Mouse (Mus musculus): ENCODE measurements around the gene Nccrp1. TPM values are rescaled to one million over a fixed set of nuclear protein-coding genes. Genes with fewer than 3 reads are reported as not detected.

The Nccrp1 gene
- polyA plus RNA-seq, 1 experiment from 2014 or later, result not detected

DNA sequence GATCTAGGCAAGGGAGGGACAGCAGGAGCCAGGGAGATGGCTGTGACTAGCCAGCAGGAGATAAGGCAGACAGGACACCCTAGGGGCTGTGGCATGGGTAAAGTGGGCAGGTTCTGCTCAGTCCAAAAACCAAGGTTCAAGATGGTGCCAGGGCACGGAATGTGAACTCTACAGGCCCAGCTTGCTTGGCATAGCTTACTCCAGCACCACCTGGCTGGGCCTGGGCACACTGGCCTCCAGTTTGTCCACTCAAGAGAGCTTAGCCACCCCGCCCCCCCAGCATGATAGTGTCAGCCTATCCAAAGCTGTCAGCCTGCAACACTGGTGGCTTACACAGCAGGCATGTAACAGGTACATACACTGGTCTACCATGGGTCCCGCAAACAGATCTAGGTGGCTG is 26.2 kb upstream of the Nccrp1 start:
- 0 out of 2 replicates have a peak, but pooled peaks cover 2% of the 10 kb centered on the region for H3K4me1 ChIP-seq (replicated peaks; ENCODE audit: control insufficient read depth, insufficient read depth, low read length)
- 97% methylated on average over 3 of the region's 3 CpGs for WGBS

DNA sequence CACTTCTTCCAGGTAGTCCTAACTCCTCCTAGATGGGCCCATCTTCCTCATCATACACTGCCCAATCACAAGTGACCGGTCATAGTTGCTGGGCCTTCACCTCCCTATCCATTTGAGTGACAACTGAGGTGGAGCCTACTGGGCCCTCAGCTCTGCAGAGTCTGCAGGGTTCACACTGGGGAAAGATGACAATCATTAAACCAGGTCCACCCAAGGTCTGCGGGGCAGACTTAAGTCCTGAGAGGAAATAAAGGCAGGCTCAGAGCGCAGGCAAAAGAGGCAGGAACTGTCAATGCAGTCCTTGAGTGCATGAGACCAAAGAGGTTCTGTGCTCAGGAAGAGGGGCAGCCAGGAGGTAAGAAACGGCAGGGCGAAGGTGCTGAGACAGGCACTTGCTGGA is 25.6 kb upstream of the Nccrp1 start:
- H3K4me1 ChIP-seq (replicated peaks; ENCODE audit: control insufficient read depth, insufficient read depth, low read length), result 0 out of 2 replicates have a peak, but pooled peaks cover 2% of the 10 kb centered on the region
- no peak overlapping the region for H3K9ac ChIP-seq (ENCODE audit: low read length)
- no peak overlapping the region for H3K4me3 ChIP-seq (ENCODE audit: low read depth, low read length)
- DNase-seq (ENCODE audit: low spot score) (no peak), ATAC-seq (replicated peaks; ENCODE audit: low FRiP score) (no peak)
- no peaks in the 10 kb centered on the region for H3K27me3 ChIP-seq (ENCODE audit: control insufficient read depth, insufficient read depth, low read length)
- no peak overlapping the region for H3K27ac ChIP-seq (ENCODE audit: low read depth, low read length)
- H3K4me2 ChIP-seq (ENCODE audit: low read depth, low read length, severe bottlenecking), result no peak overlapping the region
- H3K36me3 ChIP-seq (ENCODE audit: control insufficient read depth, insufficient read depth, low read length), result no peaks in the 10 kb centered on the region; the same call in 1 of the 2 replicates
- 86% methylated on average over 5 of the region's 5 CpGs for WGBS
- no peaks in the 10 kb centered on the region for H3K9me3 ChIP-seq (ENCODE audit: control insufficient read depth, low read length)

More for the DNA sequence above, 26.2 kb upstream of the Nccrp1 start:
- ATAC-seq (replicated peaks; ENCODE audit: low FRiP score), result no peak
- no peaks in the 10 kb centered on the region; the same call in 1 of the 2 replicates for H3K36me3 ChIP-seq (ENCODE audit: control insufficient read depth, insufficient read depth, low read length)
- no peak overlapping the region for H3K27ac ChIP-seq (ENCODE audit: low read depth, low read length)
- H3K4me2 ChIP-seq (ENCODE audit: low read depth, low read length, severe bottlenecking), result no peak overlapping the region
- H3K9me3 ChIP-seq (ENCODE audit: control insufficient read depth, low read length), result no peaks in the 10 kb centered on the region
- H3K9ac ChIP-seq (ENCODE audit: low read length), result no peak overlapping the region
- H3K27me3 ChIP-seq (ENCODE audit: control insufficient read depth, insufficient read depth, low read length), result no peaks in the 10 kb centered on the region
- DNase-seq (ENCODE audit: low spot score), result no peak
- no peak overlapping the region for H3K4me3 ChIP-seq (ENCODE audit: low read depth, low read length)

DNA sequence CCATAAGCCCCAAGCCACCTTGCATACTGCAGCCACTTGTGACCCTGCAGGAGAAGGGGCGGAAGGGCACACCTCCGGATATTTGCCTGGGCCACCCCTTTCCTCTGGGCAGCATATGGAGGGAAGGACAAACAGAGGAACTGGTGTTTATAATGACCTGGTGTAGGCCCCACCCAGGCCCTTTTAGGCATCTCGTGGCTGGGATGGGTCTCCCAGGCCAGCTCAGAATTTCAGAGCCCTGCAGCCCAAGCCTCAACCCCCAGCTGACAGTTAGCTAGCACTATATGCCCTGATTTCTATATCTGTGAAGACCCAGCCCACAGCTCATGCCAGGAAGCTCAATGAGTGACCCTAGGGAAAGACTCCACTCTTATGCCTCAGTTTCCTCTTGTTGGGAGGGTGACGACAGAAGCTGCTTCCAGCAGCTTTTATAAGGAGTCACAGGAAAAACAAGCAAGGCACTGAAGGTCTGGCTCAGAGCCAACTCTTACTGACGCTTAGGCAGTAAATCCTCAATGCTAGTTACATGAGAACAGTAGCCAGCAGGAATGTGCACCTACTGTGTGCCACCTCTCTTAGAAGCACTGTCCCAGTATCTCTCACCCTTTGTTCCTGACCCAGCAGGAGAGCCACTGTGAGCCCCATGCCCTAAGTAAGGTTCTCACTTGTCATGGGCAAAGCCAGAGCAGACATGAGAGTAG is 24.1 kb upstream of the Nccrp1 start:
- Histone ChIP-seq H3K4me3 (ENCODE audit: low read depth, low read length) (no peak overlapping the region), H3K9me3 (ENCODE audit: control insufficient read depth, low read length) (no peaks in the 10 kb centered on the region), H3K4me1 (replicated peaks; ENCODE audit: control insufficient read depth, insufficient read depth, low read length) (no peaks in the 10 kb centered on the region), H3K4me2 (ENCODE audit: low read depth, low read length, severe bottlenecking) (no peak overlapping the region), H3K9ac (ENCODE audit: low read length) (no peak overlapping the region), H3K27me3 (ENCODE audit: control insufficient read depth, insufficient read depth, low read length) (no peaks in the 10 kb centered on the region), H3K27ac (ENCODE audit: low read depth, low read length) (no peak overlapping the region), H3K36me3 (ENCODE audit: control insufficient read depth, insufficient read depth, low read length) (peaks cover 2% of the 10 kb centered on the region; the same call in 1 of the 2 replicates)
- 61% methylated on average over 5 of the region's 5 CpGs for WGBS
- DNase-seq (ENCODE audit: low spot score) (no peak), ATAC-seq (replicated peaks; ENCODE audit: low FRiP score) (no peak)

DNA sequence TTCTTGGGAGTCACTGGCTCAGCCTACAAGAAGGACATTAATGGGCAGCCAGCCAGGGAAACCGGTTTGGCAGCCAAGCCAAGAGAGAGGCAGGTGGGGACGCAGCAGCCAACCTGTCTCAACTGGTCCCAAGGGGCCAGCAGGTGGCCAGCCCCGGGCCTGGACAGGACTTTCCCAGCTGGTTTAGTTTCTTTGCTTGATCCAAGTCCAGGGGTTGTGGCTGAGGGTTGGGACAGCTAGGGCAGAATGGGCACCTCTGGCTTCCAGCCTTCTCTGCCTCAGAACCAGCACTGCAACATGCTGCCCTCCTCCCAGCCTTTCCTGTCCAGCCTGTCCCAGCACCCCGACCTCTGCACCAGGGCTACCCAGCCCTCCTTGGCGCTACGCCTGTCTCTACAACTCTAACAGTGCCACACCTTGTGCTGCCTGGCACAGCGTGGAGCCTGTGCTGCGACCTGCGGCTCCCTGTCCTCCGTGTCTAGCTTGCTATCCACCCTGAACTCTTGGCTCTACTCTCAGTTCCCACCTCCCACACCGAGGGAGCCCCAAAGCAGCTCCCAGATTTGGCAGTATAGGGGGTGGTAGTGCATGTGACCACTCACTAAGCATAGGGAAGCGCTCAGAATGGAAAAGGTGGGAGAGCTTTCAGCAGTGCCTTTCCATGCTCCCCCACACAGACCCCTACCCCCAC is 23.4 kb upstream of the Nccrp1 start:
- WGBS, result 80% methylated on average over 12 of the region's 12 CpGs
- Histone ChIP-seq H3K36me3 (ENCODE audit: control insufficient read depth, insufficient read depth, low read length) (peaks cover 2% of the 10 kb centered on the region; the same call in 1 of the 2 replicates), H3K4me2 (ENCODE audit: low read depth, low read length, severe bottlenecking) (no peak overlapping the region), H3K27me3 (ENCODE audit: control insufficient read depth, insufficient read depth, low read length) (no peaks in the 10 kb centered on the region), H3K9ac (ENCODE audit: low read length) (no peak overlapping the region), H3K9me3 (ENCODE audit: control insufficient read depth, low read length) (no peaks in the 10 kb centered on the region), H3K27ac (ENCODE audit: low read depth, low read length) (no peak overlapping the region), H3K4me3 (ENCODE audit: low read depth, low read length) (no peak overlapping the region), H3K4me1 (replicated peaks; ENCODE audit: control insufficient read depth, insufficient read depth, low read length) (no peaks in the 10 kb centered on the region)
- no peak for DNase-seq (ENCODE audit: low spot score)
- ATAC-seq (replicated peaks; ENCODE audit: low FRiP score), result no peak

DNA sequence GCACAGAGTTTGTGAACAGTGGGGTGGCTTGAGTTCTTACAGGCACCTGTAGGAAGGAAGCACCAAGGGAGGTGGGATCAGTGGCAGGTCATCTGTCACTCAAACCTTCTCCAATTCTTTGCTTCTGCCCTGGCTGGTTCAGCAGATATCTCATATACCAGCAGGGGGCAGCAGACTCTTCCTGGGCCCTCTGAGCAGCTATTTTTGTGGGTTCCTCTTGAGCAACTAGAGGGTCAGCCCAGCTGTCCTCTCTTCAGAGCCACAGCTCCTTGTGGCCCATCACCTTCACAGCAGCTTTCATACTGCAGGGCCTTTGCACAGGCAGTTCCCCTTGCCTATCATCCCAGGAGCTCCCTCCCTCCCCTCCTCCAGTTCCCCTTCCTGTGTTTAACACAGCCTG is 21.2 kb upstream of the Nccrp1 start:
- Histone ChIP-seq H3K27me3 (ENCODE audit: control insufficient read depth, insufficient read depth, low read length) (no peaks in the 10 kb centered on the region), H3K4me1 (replicated peaks; ENCODE audit: control insufficient read depth, insufficient read depth, low read length) (no peaks in the 10 kb centered on the region), H3K27ac (ENCODE audit: low read depth, low read length) (no peak overlapping the region), H3K4me2 (ENCODE audit: low read depth, low read length, severe bottlenecking) (no peak overlapping the region), H3K4me3 (ENCODE audit: low read depth, low read length) (no peak overlapping the region), H3K36me3 (ENCODE audit: control insufficient read depth, insufficient read depth, low read length) (peaks cover 4% of the 10 kb centered on the region; the same call in 1 of the 2 replicates), H3K9me3 (ENCODE audit: control insufficient read depth, low read length) (no peaks in the 10 kb centered on the region), H3K9ac (ENCODE audit: low read length) (no peak overlapping the region)
- no peak for ATAC-seq (replicated peaks; ENCODE audit: low FRiP score)
- DNase-seq (ENCODE audit: low spot score), result peak; percentile 74

DNA sequence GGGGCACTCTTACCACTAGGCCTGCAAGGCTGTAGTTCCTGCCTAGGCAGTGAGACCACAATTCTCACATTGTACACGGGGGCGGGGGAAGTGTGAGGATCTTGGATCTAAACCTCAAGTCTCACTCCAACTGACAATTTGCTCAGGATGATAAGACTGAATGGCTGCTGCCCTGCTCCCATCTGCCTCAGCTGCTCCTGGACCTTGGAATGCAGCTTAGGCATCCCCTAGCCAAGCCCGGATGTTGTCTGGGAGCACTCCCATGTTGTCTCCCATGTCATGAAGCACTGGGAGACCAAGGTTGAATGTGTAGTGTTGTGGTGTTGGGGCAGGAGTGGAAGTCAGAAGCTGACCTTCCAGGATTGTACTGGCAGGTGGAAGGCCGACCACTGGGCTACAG is 20.5 kb upstream of the Nccrp1 start:
- WGBS, result 89% methylated on average over 4 of the region's 4 CpGs
- DNase-seq (ENCODE audit: low spot score), result no peak
- Histone ChIP-seq H3K27ac (ENCODE audit: low read depth, low read length) (no peak overlapping the region), H3K27me3 (ENCODE audit: control insufficient read depth, insufficient read depth, low read length) (no peaks in the 10 kb centered on the region), H3K9ac (ENCODE audit: low read length) (no peak overlapping the region), H3K4me1 (replicated peaks; ENCODE audit: control insufficient read depth, insufficient read depth, low read length) (no peaks in the 10 kb centered on the region), H3K4me3 (ENCODE audit: low read depth, low read length) (no peak overlapping the region), H3K9me3 (ENCODE audit: control insufficient read depth, low read length) (no peaks in the 10 kb centered on the region), H3K4me2 (ENCODE audit: low read depth, low read length, severe bottlenecking) (no peak overlapping the region), H3K36me3 (ENCODE audit: control insufficient read depth, insufficient read depth, low read length) (peaks cover 4% of the 10 kb centered on the region; the same call in 1 of the 2 replicates)
- ATAC-seq (replicated peaks; ENCODE audit: low FRiP score), result no peak

DNA sequence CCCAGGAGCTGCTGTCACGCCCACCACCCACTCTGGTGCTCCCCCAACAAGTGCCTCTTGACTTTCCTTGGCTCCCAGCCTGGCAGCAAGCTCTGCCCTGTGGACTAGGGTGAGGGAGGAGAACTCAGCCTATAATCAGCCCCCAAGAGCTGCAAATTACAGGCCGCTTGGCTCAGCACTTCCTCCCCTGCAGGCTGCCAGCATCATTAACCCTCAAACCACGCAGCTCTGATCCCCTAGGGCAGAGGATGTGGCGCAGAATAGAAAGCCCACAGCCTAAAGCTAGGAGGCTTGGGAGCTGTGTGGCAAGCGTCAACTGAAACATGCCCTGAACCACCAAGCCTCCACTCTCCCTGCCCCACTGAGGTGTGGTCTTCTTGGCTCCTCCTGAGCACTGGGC is 18.4 kb upstream of the Nccrp1 start:
- no peaks in the 10 kb centered on the region for H3K4me1 ChIP-seq (replicated peaks; ENCODE audit: control insufficient read depth, insufficient read depth, low read length)
- no peaks in the 10 kb centered on the region for H3K9me3 ChIP-seq (ENCODE audit: control insufficient read depth, low read length)
- peaks cover 4% of the 10 kb centered on the region; the same call in 1 of the 2 replicates for H3K36me3 ChIP-seq (ENCODE audit: control insufficient read depth, insufficient read depth, low read length)
- H3K27ac ChIP-seq (ENCODE audit: low read depth, low read length), result no peak overlapping the region
- DNase-seq (ENCODE audit: low spot score) (no peak), ATAC-seq (replicated peaks; ENCODE audit: low FRiP score) (no peak)
- H3K9ac ChIP-seq (ENCODE audit: low read length), result no peak overlapping the region
- no peaks in the 10 kb centered on the region for H3K27me3 ChIP-seq (ENCODE audit: control insufficient read depth, insufficient read depth, low read length)
- WGBS, result 84% methylated on average over 5 of the region's 5 CpGs
- no peak overlapping the region for H3K4me3 ChIP-seq (ENCODE audit: low read depth, low read length)
- H3K4me2 ChIP-seq (ENCODE audit: low read depth, low read length, severe bottlenecking), result no peak overlapping the region

DNA sequence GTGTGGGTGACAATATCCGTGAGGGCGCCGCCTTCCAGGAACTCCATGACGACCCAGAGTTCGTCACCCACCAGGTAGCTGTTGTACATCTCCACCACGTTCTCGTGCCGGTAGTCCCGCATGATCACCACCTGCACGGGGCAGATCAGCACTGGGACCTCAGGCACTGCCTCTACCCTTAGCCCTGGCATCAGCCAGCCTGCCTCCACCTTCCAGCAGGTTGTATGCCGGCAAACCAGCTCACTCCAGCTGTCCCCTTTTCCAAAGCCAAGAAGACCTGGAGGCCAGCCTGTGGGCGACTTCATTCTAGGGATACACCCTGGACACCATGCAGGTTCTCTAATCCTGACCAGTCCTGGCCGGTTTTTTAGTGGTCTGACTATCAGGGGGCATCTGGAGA is 15.9 kb upstream of the Nccrp1 start:
- H3K27me3 ChIP-seq (ENCODE audit: control insufficient read depth, insufficient read depth, low read length), result no peaks in the 10 kb centered on the region
- no peak for DNase-seq (ENCODE audit: low spot score)
- H3K9me3 ChIP-seq (ENCODE audit: control insufficient read depth, low read length), result no peaks in the 10 kb centered on the region
- no peak for ATAC-seq (replicated peaks; ENCODE audit: low FRiP score)
- H3K27ac ChIP-seq (ENCODE audit: low read depth, low read length), result no peak overlapping the region
- H3K36me3 ChIP-seq (ENCODE audit: control insufficient read depth, insufficient read depth, low read length), result peaks cover 7% of the 10 kb centered on the region; the same call in 1 of the 2 replicates
- 94% methylated on average over 13 of the region's 13 CpGs for WGBS
- no peak overlapping the region for H3K9ac ChIP-seq (ENCODE audit: low read length)
- H3K4me1 ChIP-seq (replicated peaks; ENCODE audit: control insufficient read depth, insufficient read depth, low read length), result no peaks in the 10 kb centered on the region
- H3K4me3 ChIP-seq (ENCODE audit: low read depth, low read length), result no peak overlapping the region
- H3K4me2 ChIP-seq (ENCODE audit: low read depth, low read length, severe bottlenecking), result no peak overlapping the region
